Mouse (Mus musculus): ENCODE results near the gene Sh2b2. TPM values are rescaled to one million over a fixed set of nuclear protein-coding genes. Genes with fewer than 3 reads are reported as not detected.
"Not testable (repeated sequence)": the region's sequence is repeated elsewhere in the genome, so short reads cannot be mapped to it uniquely, and the experiment has no call there.

Gene Sh2b2
- total and polyA plus RNA-seq, 2 experiments from 2014 or later = 20.9 to 58.0 TPM

- Histone ChIP-seq H3K27ac (ENCODE audit: low read depth, low read length) (no peak overlapping the region), H3K36me3 (ENCODE audit: insufficient read depth, low read length) (peaks cover 14% of the 10 kb centered on the region; the same call in 1 of the 2 replicates), H3K9ac (replicated peaks; ENCODE audit: low read length, poor library complexity, severe bottlenecking) (no peak overlapping the region), H3K9me3 (ENCODE audit: low read length) (no peaks in the 10 kb centered on the region), H3K27me3 (ENCODE audit: insufficient read depth, low read length) (no peaks in the 10 kb centered on the region), H3K4me3 (ENCODE audit: low read depth, low read length) (no peak overlapping the region), H3K4me1 (ENCODE audit: insufficient read depth, low read length) (no peaks in the 10 kb centered on the region), H3K4me2 (ENCODE audit: low read depth, low read length, poor library complexity, severe bottlenecking) (no peak overlapping the region)
- 69% methylated on average over 5 of the region's 5 CpGs for WGBS
- ATAC-seq (ENCODE audit: low FRiP score) (no peak), DNase-seq (ENCODE audit: low spot score) (no peak)
- TF ChIP-seq CTCF (IDR thresholded peaks at IDR 0.05) = no peak
These were observed 30.4 kb downstream of the Sh2b2 start for GRCm38 (mm10) chr5:136215958-136216357.

DNA sequence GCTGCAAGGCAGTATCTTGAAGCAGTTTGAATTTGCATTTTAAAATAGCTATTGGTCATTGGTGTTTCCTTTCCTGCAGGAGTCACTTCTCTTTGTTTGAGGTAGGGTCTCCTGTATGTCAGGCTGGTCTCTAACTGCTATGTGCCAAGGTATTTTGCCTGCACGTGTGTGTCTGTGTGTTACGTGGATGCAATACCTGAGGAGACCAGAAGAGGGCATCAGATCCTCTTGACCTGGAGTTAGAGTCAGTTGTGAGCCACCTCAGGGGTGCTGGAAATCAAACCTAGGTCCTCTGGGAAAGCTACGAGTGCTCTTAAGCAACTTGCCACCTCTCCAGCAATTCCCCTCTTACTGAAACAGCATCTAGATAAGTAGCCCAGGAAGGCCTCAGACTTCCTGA, 31.1 kb downstream of the Sh2b2 start:
- Histone ChIP-seq H3K27me3 (ENCODE audit: insufficient read depth, low read length) (no peaks in the 10 kb centered on the region), H3K4me2 (ENCODE audit: low read depth, low read length, poor library complexity, severe bottlenecking) (no peak overlapping the region), H3K4me3 (ENCODE audit: low read depth, low read length) (no peak overlapping the region), H3K36me3 (ENCODE audit: insufficient read depth, low read length) (peaks cover 9% of the 10 kb centered on the region; the same call in 1 of the 2 replicates), H3K27ac (ENCODE audit: low read depth, low read length) (no peak overlapping the region), H3K4me1 (ENCODE audit: insufficient read depth, low read length) (no peaks in the 10 kb centered on the region), H3K9me3 (ENCODE audit: low read length) (no peaks in the 10 kb centered on the region), H3K9ac (replicated peaks; ENCODE audit: low read length, poor library complexity, severe bottlenecking) (no peak overlapping the region)
- TF ChIP-seq CTCF (IDR thresholded peaks at IDR 0.05) = peak; percentile 49
- ATAC-seq (ENCODE audit: low FRiP score) (no peak), DNase-seq (ENCODE audit: low spot score) (no peak)
- WGBS = 94% methylated on average over 3 of the region's 3 CpGs

DNA sequence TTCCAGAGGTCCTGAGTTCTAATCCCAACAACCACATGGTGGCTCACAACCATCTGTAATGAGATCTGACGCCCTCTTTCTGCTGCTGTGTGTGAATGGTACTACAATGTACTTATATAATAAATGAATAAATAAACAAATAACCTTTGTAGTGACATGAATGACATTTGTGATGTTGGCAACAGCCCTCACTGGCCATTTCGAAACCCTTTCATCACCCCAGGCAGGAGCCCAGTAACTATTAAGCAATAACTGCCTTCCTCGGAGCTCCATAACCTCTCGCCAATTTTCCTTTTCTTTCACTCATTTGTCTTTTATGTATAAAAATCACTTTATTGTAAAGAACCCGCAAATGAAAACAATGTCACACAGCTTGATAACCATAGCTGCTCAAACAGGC, 32.6 kb downstream of the Sh2b2 start:
- ATAC-seq (ENCODE audit: low FRiP score) (no peak), DNase-seq (ENCODE audit: low spot score) (no peak)
- Histone ChIP-seq H3K9ac (replicated peaks; ENCODE audit: low read length, poor library complexity, severe bottlenecking) (no peak overlapping the region), H3K27me3 (ENCODE audit: insufficient read depth, low read length) (no peaks in the 10 kb centered on the region), H3K36me3 (ENCODE audit: insufficient read depth, low read length) (peaks cover 2% of the 10 kb centered on the region; the same call in 1 of the 2 replicates), H3K9me3 (ENCODE audit: low read length) (no peaks in the 10 kb centered on the region), H3K4me2 (ENCODE audit: low read depth, low read length, poor library complexity, severe bottlenecking) (no peak overlapping the region), H3K27ac (ENCODE audit: low read depth, low read length) (no peak overlapping the region), H3K4me3 (ENCODE audit: low read depth, low read length) (no peak overlapping the region), H3K4me1 (ENCODE audit: insufficient read depth, low read length) (no peaks in the 10 kb centered on the region)
- TF ChIP-seq CTCF (IDR thresholded peaks at IDR 0.05) = no peak
- 80% methylated on average over 5 of the region's 5 CpGs for WGBS

DNA sequence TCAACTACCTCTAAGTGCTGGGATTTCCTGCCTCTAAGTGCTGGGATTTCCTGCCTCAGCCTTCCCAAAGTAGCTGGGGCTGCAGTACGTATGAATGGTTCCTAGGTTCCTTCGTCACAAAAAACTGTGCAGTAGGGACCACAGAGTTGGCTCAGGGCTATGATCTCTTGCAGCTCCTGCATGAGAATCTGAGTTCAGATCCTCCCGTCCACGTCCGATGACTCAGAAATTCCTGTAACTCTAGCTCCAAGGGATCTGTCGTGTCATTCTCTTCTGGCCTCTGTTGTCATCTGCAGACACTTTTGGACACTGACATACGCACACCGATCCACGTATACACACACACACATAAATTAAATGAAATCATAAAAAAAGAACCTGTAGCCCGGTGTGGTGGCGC, 33.6 kb downstream of the Sh2b2 start:
- 94% methylated on average over 11 of the region's 11 CpGs for WGBS
- H3K9me3 ChIP-seq (ENCODE audit: low read length) = no peaks in the 10 kb centered on the region

DNA sequence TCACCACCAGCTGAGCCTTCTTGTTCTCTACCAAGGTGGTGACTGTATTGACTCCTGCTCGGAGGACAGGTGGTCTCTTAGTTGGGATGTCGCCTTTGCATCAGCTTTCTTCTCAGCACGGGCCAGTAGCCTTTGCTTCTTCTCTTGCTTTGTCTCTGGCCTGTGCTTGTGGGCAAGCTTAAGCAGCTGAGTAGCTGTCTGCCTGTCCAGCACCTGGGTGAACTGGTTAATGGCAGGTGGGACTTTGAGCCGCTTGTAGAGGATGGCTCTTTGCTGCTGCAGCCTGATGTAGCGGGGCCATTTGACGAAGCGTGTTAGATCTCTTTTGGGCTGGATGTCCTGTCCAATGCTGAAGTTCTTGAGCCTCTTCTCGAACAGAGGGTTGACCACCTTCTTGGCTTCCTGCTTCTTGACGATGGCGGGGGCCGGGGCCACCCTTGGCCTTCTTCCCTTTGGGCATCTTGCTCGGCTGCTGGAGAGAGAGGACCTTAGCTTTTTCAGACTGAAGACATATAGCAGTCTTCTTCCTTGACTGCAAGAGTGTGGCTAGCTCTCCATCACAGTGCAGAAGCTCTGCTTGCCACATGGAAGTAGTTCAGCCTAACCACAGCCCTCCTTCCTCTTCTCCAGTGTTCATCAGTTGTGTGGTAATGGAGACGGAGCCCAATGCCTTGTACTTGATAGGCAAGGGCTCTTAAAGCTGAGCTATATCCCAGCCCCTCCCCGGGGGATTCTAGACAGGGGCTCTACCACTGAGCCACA, 34.8 kb downstream of the Sh2b2 start:
- H3K36me3 ChIP-seq (ENCODE audit: insufficient read depth, low read length); DNase-seq (ENCODE audit: low spot score); H3K9ac ChIP-seq (replicated peaks; ENCODE audit: low read length, poor library complexity, severe bottlenecking); H3K4me3 ChIP-seq (ENCODE audit: low read depth, low read length); H3K27me3 ChIP-seq (ENCODE audit: insufficient read depth, low read length); ATAC-seq (ENCODE audit: low FRiP score); H3K9me3 ChIP-seq (ENCODE audit: low read length); H3K27ac ChIP-seq (ENCODE audit: low read depth, low read length); H3K4me1 ChIP-seq (ENCODE audit: insufficient read depth, low read length); H3K4me2 ChIP-seq (ENCODE audit: low read depth, low read length, poor library complexity, severe bottlenecking): not testable (repeated sequence)
- 93% methylated on average over 14 of the region's 14 CpGs for WGBS

More for the DNA sequence above, 33.6 kb downstream of the Sh2b2 start:
- Histone ChIP-seq H3K9ac (replicated peaks; ENCODE audit: low read length, poor library complexity, severe bottlenecking) (no peak overlapping the region), H3K27me3 (ENCODE audit: insufficient read depth, low read length) (no peaks in the 10 kb centered on the region), H3K4me3 (ENCODE audit: low read depth, low read length) (no peak overlapping the region), H3K27ac (ENCODE audit: low read depth, low read length) (no peak overlapping the region), H3K36me3 (ENCODE audit: insufficient read depth, low read length) (no peaks in the 10 kb centered on the region), H3K4me2 (ENCODE audit: low read depth, low read length, poor library complexity, severe bottlenecking) (no peak overlapping the region), H3K4me1 (ENCODE audit: insufficient read depth, low read length) (no peaks in the 10 kb centered on the region)
- no peak for TF ChIP-seq CTCF (IDR thresholded peaks at IDR 0.05)
- no peak for DNase-seq (ENCODE audit: low spot score)
- no peak for ATAC-seq (ENCODE audit: low FRiP score)

DNA sequence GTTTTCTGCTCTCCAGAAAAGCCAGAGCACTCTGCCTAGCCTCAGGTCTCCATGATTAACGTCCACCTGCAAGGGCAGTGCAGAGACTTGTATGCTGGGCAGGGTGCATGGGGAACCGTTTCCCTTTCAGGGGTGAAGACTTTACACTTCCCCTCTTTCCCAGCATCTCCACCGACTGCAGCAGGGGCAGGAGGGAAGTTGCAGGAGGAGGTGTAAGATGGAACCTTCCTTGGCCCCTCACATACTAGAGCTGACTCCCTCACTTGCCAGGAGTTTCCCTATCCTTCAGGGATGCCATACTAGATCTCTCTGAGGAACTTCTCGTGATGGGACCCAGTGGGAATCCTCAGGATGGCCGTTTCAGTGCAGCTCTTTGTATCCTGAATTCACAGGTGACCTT, 35.8 kb downstream of the Sh2b2 start:
- H3K9me3 ChIP-seq (ENCODE audit: low read length) = no peaks in the 10 kb centered on the region
- no peak for DNase-seq (ENCODE audit: low spot score)
- H3K4me3 ChIP-seq (ENCODE audit: low read depth, low read length) = no peak overlapping the region
- ATAC-seq (ENCODE audit: low FRiP score) = no peak
- H3K27me3 ChIP-seq (ENCODE audit: insufficient read depth, low read length) = no peaks in the 10 kb centered on the region
- no peak overlapping the region for H3K9ac ChIP-seq (replicated peaks; ENCODE audit: low read length, poor library complexity, severe bottlenecking)
- H3K4me2 ChIP-seq (ENCODE audit: low read depth, low read length, poor library complexity, severe bottlenecking) = no peak overlapping the region
- H3K36me3 ChIP-seq (ENCODE audit: insufficient read depth, low read length) = no peaks in the 10 kb centered on the region
- WGBS = 70% methylated on average over 5 of the region's 5 CpGs
- TF ChIP-seq CTCF (IDR thresholded peaks at IDR 0.05) = no peak
- H3K27ac ChIP-seq (ENCODE audit: low read depth, low read length) = no peak overlapping the region
- no peaks in the 10 kb centered on the region for H3K4me1 ChIP-seq (ENCODE audit: insufficient read depth, low read length)

Measured in midbrain, postnatal 0 days (tissue).